Mouse (Mus musculus) bone marrow macrophage, adult 2 months (primary cell): ENCODE results near the gene Snx11. TPM values are rescaled to one million over a fixed set of nuclear protein-coding genes. Genes with fewer than 3 reads are reported as not detected.
"Not testable (repeated sequence)": the region's sequence is repeated elsewhere in the genome, so short reads cannot be mapped to it uniquely, and the experiment has no call there.

Experiments
- H3K27ac ChIP-seq: 2 replicates; pipeline ENCODE4 v1.5.1; 2012; ENCODE audit warnings: low read depth, low read length; ENCODE audit not compliant: insufficient read depth
- H3K4me1 ChIP-seq: 2 replicates; pipeline ENCODE4 v1.6.1; 2012; ENCODE audit warnings: low read length; ENCODE audit not compliant: control insufficient read depth, insufficient read depth
- H3K4me3 ChIP-seq: 2 replicates; pipeline ENCODE4 v1.5.1; 2012; ENCODE audit warnings: mild to moderate bottlenecking, low read length, moderate library complexity; ENCODE audit not compliant: insufficient read depth
- CTCF ChIP-seq: IDR thresholded peaks from 2 replicates; pipeline ENCODE4 v1.5.1; 2012; ENCODE audit warnings: low read depth, mild to moderate bottlenecking, low read length, moderate library complexity
- POLR2A ChIP-seq: IDR thresholded peaks from 2 replicates; pipeline ENCODE4 v1.6.1; 2012; ENCODE audit warnings: mild to moderate bottlenecking, low read depth, low read length, borderline replicate concordance
- polyA plus RNA-seq: library from polyadenylated mRNA; stranded (reverse); fragments of >200 nt; gene quantifications from 2 replicates; pipeline ENCODE4 v1.2.4, GENCODE M21; 2012; ENCODE audit not compliant: missing spikeins, insufficient read depth, insufficient read length

Gene Snx11
- polyA plus RNA-seq, 1 experiment: 37.0 TPM

GRCm38 (mm10) chr11:96816494-96816893 lies 39.1 kb upstream of the Snx11 start:
- no peak overlapping the region for H3K4me3 ChIP-seq
- no peak overlapping the region for H3K27ac ChIP-seq
- H3K4me1 ChIP-seq: peaks cover 19% of the 10 kb centered on the region
- no peak for TF ChIP-seq CTCF
- TF ChIP-seq POLR2A: no peak

GRCm38 (mm10) chr11:96815895-96816294 lies 38.5 kb upstream of the Snx11 start:
- Histone ChIP-seq H3K27ac (no peak overlapping the region), H3K4me1 (peaks cover 14% of the 10 kb centered on the region), H3K4me3 (no peak overlapping the region)
- TF ChIP-seq POLR2A: no peak

GRCm38 (mm10) chr11:96814443-96814842 lies 37.1 kb upstream of the Snx11 start:
- H3K4me3 ChIP-seq: no peak overlapping the region
- H3K27ac ChIP-seq: no peak overlapping the region
- TF ChIP-seq POLR2A (no peak), CTCF (no peak)
- no peaks in the 10 kb centered on the region for H3K4me1 ChIP-seq

- Histone ChIP-seq H3K27ac (no peak overlapping the region), H3K4me1 (no peaks in the 10 kb centered on the region), H3K4me3 (no peak overlapping the region)
- TF ChIP-seq CTCF (no peak), POLR2A (no peak)
Measured at GRCm38 (mm10) chr11:96813920-96814319, 36.6 kb upstream of the Snx11 start.

GRCm38 (mm10) chr11:96813455-96813854 lies 36.1 kb upstream of the Snx11 start:
- TF ChIP-seq CTCF: no peak
- TF ChIP-seq POLR2A: no peak
- Histone ChIP-seq H3K27ac (no peak overlapping the region), H3K4me3 (no peak overlapping the region), H3K4me1 (no peaks in the 10 kb centered on the region)

GRCm38 (mm10) chr11:96811188-96811587 lies 33.8 kb upstream of the Snx11 start:
- H3K27ac ChIP-seq, H3K4me1 ChIP-seq, H3K4me3 ChIP-seq: not testable (repeated sequence)

- Histone ChIP-seq H3K4me3 (no peak overlapping the region), H3K4me1 (no peaks in the 10 kb centered on the region), H3K27ac (no peak overlapping the region)
- TF ChIP-seq POLR2A (no peak), CTCF (no peak)
Measured at GRCm38 (mm10) chr11:96809562-96810235, 32.3 kb upstream of the Snx11 start.

- TF ChIP-seq CTCF (no peak), POLR2A (no peak)
- H3K27ac ChIP-seq: no peak overlapping the region
- H3K4me1 ChIP-seq: no peaks in the 10 kb centered on the region
- H3K4me3 ChIP-seq: no peak overlapping the region
Measured at GRCm38 (mm10) chr11:96808066-96808465, 30.7 kb upstream of the Snx11 start.

GRCm38 (mm10) chr11:96805606-96806005 lies 28.2 kb upstream of the Snx11 start:
- Histone ChIP-seq H3K4me1 (no peaks in the 10 kb centered on the region), H3K4me3 (no peak overlapping the region), H3K27ac (no peak overlapping the region)
- TF ChIP-seq POLR2A (no peak), CTCF (no peak)

- Histone ChIP-seq H3K27ac (no peak overlapping the region), H3K4me1 (peaks cover 5% of the 10 kb centered on the region; the same call in 1 of the 2 replicates), H3K4me3 (no peak overlapping the region)
- no peak for TF ChIP-seq CTCF
- TF ChIP-seq POLR2A: no peak
Measured at GRCm38 (mm10) chr11:96799511-96799910, 22.2 kb upstream of the Snx11 start.

- TF ChIP-seq CTCF (no peak), POLR2A (no peak)
- H3K4me3 ChIP-seq: no peak overlapping the region
- H3K4me1 ChIP-seq: peaks cover 18% of the 10 kb centered on the region
- no peak overlapping the region for H3K27ac ChIP-seq
Measured at GRCm38 (mm10) chr11:96796586-96796985, 19.2 kb upstream of the Snx11 start.
